ENCODE assay signal across 1 mouse cellular context in genomic region chr6:108064918-108065526, GRCm38 (mm10).
TF ChIP-seq lines count a peak whose summit lies in the region.

Gene Setmar, plus strand, starts transcription at chr6:108065045.

TF ChIP-seq in CH12.LX, 34 proteins besides CTCF, POLR2A, EP300 and RAD21 (continued from another document):
- TF ChIP-seq BHLHE40 (IDR thresholded peaks at IDR 0.05; ENCODE audit: low read depth, low read length) (peak; percentile 63), JUN (IDR thresholded peaks at IDR 0.05; ENCODE audit: insufficient read depth, low read depth, low read length) (no peak), KAT2A (IDR thresholded peaks at IDR 0.05; ENCODE audit: insufficient replicate concordance, low read length) (peak; percentile 95; the same call in 1 of the 2 replicates), ELF1 (IDR thresholded peaks at IDR 0.05; ENCODE audit: low read depth, low read length) (peak; percentile 71), GABPA (IDR thresholded peaks at IDR 0.05; ENCODE audit: insufficient replicate concordance, low read depth, low read length) (peak; percentile 59; the same call in 1 of the 2 replicates), TBP (conservative IDR thresholded peaks at IDR 0.05; ENCODE audit: low read depth, low read length) (peak; percentile 91), SIN3A (IDR thresholded peaks at IDR 0.05; ENCODE audit: low read length) (peak; percentile 68), TCF12 (IDR thresholded peaks at IDR 0.05; ENCODE audit: low read depth, low read length) (peak; percentile 75), MYC (IDR thresholded peaks at IDR 0.05; ENCODE audit: low read depth, low read length) (peak; percentile 66; the same call in 1 of the 2 replicates)
